Mouse (Mus musculus) frontal cortex, postnatal 36 days (tissue): ENCODE results near the gene Col27a1.

Experiments used
- DNase-seq, 2 experiments: peaks; one replicate each; pipeline ENCODE4 v3.0.0; 2022; ENCODE audit warnings: low spot score in 2 of 2

Col27a1 gene

DNA sequence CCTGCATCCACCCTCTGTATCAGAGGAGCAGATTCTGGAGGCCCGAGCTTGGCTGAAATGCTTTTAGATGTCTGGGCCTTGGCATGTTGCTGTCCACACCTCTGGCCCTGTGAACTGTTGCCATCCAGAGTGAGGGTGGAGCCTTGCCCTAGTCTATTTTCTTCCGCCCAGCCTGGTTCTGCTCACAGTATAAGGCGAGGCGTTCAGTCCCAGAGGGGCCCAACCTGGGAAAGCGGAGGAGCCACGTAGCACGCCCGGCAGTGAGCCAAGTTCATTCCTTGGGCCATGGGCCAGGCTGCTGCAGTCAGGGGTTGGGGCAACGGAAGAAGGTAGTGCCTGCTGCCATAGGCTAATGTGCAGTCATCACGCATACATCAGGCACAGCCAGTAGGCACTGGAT is 46.7 kb downstream of the Col27a1 start:
- DNase-seq, result no peak

DNA sequence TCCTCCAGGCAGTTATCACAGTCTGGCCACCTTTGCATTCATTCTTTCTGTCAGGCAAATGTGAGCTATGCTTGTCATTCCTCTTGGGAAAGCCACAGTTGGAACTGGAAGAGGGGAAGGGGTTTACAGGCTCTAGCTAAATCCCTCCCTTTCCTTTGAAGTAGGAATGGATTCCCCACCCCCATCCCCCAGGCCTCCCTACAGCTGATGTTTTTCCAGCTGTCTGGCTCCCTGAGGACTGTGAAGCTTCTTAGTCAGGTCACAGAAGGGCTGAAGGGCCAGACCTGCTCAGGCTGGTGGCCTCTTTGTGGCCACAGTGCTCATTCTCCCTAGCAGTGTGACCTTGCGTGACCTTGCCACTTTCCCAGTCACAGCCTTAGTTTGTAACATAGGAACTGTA is 49.1 kb downstream of the Col27a1 start:
- no peak for DNase-seq

DNA sequence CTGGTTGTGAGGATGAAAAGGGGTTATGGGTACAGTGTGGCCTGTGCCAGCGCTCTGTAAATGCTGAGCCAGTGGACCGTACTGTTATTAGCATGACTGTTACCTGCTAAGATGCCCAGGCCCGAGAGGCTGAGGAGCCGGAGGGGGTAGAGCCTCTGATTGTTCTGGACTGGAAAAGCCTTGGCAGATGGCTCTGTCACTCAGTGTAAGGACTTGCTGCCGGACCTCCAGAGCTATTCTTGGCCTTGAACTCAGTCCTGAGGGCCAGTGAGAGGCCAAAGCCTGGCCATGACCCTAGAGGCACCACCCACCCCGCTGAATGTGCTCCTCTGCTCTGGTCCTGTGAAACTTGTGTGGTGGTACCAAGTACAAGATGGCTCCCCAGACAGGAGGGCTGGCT is 52.5 kb downstream of the Col27a1 start:
- no peak for DNase-seq

DNA sequence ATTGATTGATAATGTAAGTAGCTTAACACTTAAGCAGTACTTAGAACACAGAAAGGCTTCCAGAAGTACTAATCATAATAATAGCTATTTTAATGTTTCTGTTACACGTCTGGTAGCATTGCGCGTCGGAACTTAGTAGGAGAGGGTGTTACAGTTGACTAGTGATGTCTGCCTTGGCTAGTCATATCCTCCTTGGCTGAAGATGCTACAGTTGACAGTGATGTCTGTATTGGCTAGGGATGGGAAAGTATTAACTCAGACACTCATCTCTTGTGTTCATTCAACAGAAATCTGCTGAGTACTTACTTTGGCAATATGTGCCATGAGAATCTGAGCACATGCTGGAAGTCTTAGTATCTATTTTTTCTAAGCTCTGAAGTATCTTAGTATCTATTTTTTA is 53.3 kb downstream of the Col27a1 start:
- DNase-seq, result no peak

DNA sequence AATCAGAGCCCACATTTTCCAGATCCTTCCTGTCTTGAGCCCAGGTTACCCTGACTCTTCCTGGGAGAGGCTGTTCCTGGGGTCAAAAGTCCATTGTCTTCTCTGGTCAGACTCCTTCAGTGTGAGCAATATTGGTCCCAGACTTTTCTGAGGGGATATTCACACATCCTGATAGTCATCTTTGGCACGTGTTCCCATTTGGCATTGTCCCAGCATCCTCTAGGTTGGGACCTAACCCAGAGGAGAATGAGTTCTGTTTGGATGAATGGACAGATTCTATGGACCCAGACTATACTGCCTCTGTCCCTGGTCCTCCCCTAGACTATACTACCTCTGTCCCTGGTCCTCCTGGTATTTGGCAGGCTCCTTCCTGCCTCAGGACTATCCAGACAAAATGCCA is 53.8 kb downstream of the Col27a1 start:
- DNase-seq, result no peak

DNA sequence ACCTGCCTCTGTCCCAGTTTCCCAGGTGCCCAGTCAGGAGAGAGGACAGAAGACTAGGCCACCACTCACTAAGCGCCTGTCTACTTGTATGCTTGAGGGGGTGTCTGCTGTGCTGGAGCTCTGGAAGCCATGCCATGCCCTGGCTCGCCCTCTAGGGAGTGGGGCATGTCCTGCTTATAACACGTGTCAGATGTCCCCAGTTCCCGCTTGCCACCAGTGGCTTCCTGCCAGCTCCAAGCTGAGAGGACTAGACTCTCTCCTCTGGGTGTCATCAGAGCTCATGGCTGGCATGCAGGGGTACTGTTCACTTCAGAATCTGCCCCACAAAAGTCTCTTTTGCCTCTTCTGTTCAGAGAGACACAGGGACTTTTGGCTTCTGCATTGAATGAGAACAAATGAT is 55.0 kb downstream of the Col27a1 start:
- DNase-seq, result no peak

DNA sequence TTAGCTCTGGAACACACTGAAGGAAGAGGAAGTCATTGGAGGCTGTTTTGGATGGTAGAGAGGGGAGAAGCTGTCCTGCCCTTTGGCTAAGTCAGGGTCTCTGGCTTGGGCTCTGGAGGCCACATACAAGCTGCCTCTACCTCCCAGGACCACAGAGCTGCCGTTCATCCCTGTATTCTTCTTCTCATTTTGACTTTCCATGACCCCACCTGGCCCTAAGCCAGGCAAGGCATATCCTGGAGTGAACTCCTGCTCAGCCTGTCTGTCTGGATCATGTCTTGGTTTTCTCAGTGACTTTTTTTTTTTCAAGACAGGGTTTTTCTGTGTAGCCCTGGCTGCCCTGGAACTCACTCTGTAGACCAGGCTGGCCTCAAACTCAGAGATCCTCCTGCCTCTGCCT is 60.7 kb downstream of the Col27a1 start:
- DNase-seq, result no peak

DNA sequence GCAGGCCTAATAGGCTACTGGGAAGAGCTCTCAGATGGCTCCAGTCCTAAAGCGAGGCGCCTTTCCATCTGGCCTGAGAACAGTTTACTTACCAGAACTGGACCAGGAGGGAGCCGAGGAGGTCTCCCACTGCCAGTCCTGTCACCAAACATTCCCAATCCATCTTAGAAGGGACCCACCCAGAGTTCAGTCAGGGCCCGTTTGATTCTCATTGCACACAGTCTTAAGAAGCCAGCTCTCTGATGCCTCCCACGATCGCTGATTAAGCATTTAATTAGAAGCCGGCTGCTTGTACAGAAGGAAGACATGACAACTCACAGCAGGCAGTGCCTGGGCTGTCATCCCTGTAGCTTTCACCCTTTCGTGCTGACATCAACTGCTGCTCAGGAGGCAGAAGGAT is 61.4 kb downstream of the Col27a1 start:
- DNase-seq, result no peak

DNA sequence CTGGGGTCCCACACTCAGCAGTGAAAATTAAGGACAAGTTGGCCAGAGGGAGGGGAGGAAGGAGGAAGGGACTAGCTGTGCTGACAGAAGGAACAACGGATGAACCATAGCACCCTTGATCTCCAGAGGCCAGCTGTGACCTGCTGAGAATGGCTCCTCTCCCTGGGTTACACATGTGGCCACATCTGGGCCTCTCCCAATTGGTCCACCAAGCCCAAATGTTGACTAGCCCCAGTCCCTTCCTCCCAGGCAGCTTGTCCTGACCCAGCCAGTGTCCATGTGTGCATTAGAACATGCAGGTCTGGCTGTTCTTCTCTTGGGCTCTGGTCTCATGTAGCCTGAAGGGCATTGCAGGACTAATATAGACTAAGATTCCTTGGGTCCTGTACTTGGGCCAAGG is 62.8 kb downstream of the Col27a1 start:
- no peak for DNase-seq

DNA sequence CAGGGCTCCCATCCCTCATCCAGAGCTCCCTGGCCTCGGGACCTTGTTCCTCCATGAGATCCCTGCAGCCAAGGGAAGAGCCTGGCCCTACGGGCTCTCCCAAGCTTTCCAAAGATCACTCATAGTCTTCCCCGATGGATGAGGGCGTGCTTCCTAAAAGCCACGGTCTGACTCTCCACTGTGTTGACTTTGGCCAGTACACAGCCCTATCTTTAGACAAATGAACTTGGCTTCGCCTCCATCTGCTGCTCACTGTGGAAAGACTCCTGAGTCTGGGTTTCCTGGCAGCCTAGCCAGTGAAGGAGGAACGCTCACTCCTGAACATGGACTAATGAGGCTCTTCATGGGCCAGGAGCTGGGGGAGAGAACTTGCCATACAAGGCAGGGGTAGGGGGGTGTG is 65.0 kb downstream of the Col27a1 start:
- no peak for DNase-seq

DNA sequence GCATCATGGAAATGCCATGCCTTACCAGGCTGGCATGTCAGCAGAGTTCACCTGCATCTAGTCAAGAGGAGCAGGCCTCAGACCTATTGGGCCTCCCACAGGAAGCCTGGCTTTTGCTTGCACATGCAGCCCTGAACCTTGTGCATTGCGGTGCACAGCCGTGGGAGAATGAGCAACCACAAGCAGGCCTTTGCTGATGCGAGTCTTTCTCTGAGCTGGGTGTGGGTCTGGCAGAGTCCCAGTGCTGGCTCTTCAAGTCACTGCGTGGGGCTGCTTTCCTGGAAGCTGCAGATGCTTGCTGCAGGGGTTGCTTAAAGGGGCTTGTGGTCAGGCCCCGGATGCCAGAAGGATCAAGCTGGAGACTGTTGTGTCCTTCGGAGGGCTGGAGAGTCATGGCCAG is 67.9 kb downstream of the Col27a1 start:
- no peak for DNase-seq

DNA sequence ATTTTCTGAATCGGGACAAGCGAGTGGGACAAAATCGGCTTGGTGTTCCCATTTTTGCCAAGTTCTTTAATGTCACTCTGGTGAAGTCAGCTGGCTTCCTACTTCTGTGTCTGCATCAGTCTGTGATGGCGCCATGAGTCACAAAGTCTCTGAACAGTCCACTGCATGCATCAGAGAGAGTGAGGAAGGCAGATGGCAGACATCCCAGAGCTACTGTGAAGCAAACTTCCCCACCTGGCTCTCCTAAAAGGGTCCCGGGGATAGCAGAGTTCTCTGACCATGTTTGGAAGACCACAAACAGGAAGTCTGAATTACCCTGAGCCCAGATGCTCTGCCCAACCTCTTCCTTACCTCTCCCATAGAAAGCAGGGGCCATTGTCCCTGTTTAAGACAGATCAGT is 69.5 kb downstream of the Col27a1 start:
- no peak for DNase-seq

DNA sequence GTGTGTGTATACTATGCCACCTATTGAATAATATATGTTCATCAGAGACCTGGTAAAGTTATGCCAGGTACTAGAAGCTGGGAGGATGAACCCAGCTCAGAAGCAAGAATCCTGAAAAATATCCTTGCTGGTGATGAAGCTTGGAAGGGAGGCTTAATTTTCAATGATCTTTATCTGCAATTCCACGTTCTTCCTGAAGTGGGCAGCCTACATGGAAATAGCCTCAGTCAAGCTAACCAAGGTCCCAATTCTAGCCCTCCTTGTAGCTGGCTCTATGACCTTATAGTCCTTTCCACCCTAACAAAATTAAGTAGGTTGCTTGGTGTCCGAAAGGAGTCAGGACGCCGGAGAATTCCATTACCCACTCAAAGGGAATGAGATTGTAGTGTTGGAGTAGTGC is 72.2 kb downstream of the Col27a1 start:
- no peak for DNase-seq

DNA sequence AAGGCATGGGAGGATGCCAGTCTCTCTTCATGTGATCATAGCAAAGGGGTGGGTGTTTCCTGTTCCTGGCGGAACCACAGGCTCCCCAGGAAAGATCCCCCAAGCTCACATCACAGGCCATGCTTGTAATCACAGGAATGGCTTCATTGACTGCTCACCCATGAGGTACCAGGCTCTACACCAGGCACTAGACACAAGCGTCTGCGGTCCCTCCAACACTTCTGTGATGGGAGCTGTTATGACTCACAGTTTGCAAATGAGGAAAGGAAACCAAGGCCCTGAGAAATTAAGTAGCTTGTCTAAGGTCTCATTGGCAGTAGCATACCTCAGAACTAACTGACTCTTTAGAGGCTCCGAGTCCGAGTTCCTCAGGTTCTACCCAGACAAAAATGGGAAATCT is 74.7 kb downstream of the Col27a1 start:
- no peak for DNase-seq

DNA sequence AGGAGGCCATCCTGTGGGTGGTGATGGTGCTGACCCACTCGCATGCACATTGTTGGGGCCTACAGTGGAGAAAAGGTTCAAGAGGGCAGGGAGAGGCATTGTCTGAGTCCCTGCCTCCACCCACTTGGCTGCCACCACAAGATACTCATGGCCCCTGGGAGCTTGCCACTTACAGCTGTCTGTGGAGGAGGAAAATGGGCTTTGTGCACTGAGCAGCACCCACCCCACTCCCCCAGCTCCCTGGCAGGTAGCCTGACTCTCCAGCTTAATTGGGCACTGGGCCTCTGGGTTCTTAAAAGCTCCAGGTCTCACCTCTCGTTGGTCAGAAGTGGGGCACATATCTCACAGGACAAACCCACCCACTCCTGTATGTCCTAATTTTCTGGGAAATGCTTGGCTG is 76.3 kb downstream of the Col27a1 start:
- peak; percentile 38 to 48 for DNase-seq

DNA sequence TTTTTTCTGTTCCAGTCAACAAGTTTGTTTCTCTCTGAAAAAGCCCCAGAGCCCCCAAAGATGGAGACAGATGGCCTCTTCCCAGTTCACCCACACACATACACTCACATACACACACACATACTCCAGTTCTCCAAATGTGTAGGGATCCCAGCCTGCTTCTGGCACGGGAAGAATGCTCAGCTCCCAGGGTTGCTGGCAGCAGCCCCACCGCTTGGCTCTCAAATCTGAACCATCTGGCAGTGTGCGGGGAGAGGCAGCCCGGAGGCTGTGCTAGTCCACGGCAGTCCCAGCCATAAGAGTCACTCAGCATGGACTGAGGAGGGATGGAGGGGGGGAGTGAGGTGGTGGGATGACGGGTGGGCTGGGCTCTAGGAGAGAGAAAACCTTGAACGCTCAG is 77.3 kb downstream of the Col27a1 start:
- peak; percentile 92 to 95 for DNase-seq

DNA sequence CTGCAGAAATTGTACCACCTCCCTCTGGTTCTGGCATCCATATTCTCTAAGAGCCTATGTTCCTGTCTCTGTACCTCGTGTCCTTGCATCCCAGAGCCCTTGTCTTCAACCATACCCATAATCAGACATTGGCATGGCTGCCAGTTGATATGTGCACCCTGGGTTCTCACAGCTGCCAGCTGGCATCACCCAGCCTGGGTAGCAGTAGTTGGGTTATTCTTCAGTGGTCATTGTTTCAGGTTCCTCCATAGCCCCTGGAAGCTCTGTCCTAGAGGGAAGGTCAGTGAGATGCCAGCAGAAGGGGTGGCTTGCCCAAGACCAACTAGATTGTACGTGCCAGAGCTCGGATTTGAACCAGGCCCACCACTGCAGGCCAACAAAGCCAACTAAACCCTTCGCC is 77.9 kb downstream of the Col27a1 start:
- no peak for DNase-seq

DNA sequence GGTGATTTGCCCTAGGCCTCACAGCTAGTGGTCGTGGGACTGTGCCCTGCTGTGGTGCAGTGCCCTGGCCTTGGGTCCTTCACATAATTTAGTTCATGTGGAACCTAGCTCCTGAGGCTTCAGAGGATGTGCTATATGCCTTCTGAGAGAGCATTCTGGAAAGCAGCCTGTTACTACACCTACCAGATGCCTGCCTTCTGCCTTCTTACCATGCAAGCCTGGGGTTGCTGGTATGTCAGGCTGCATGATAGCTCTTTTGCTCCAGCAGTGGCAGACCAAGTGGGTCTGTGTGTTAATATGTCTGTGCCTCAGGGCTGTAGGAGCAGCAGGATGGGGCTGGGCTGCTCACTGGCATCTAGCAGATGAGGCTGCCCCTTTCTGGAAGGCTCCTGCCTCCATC is 81.8 kb downstream of the Col27a1 start:
- no peak for DNase-seq

DNA sequence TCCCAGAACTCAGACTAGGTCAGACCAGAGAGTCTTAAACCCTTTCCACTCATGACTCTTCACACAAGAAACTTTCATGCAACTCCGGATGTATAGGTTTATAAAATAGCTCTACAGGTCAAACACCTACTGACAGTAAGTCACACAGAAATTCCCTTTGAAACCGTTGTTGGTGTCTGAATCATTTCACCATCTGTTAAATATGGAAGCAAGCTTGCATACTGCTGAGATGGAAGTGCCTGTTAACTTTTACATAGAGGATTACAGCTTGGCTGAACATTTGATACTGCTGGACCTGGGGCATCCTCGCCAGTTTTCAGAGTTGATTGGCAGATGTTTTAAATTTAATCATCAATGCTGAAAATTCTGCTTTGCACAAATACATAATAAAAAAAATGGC is 82.5 kb downstream of the Col27a1 start:
- no peak for DNase-seq

DNA sequence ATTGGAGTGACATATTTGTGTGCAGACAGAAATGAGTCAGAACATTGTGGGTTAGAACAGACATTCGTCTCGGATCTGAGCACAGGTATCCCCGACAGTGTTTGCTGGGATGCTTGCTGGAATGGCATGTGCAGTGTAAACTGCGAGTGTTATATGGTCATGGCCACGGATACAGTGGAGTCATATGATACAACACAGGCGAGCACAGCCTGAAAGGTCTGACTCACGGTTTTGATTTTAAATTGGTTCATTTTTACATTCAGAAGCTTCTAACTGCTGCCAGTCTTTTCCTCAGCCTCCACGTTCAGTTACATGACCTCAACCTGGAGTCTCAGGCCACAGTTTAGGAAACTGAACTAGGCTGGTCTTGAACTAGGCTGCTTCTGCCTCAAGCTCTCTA is 83.1 kb downstream of the Col27a1 start:
- DNase-seq, result no peak

DNA sequence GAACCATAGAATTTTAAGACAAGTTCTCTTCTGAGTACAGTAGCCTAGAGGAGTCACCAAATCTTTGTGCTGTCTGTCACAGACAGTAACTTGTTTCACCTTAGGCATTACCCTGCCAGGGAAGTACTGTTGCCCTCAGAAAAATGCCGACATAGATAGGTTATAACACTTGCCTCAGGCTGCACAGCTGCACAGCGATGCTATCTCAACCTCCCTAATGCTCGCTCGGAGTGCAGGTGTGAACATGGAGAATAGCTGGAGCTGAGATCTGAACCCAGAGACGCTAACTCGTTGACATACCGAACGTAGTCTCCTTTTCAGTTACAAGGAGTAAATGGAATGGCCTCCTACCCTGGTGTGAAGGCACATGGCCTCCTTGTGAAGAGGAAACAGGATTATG is 84.4 kb downstream of the Col27a1 start:
- no peak for DNase-seq

DNA sequence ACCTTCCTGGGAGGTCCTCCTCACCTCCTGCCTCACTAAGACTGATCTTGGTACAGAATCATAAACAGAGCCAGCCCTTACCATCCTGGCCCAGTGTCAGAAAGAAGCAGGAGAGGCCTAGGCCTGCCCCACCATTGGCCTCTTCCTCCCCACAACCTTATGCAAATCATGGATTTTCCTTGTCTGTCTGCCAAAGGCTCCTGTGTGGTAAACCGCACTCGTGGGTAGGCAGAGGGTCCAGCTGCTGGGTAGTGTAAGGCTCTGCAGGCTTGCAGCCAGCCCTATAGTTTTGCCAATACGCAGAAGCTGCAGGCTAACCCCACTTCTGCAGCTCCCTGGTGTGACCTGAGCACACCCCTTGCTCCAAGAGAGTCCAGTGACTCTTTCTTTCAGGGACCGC is 88.8 kb downstream of the Col27a1 start:
- no peak for DNase-seq

DNA sequence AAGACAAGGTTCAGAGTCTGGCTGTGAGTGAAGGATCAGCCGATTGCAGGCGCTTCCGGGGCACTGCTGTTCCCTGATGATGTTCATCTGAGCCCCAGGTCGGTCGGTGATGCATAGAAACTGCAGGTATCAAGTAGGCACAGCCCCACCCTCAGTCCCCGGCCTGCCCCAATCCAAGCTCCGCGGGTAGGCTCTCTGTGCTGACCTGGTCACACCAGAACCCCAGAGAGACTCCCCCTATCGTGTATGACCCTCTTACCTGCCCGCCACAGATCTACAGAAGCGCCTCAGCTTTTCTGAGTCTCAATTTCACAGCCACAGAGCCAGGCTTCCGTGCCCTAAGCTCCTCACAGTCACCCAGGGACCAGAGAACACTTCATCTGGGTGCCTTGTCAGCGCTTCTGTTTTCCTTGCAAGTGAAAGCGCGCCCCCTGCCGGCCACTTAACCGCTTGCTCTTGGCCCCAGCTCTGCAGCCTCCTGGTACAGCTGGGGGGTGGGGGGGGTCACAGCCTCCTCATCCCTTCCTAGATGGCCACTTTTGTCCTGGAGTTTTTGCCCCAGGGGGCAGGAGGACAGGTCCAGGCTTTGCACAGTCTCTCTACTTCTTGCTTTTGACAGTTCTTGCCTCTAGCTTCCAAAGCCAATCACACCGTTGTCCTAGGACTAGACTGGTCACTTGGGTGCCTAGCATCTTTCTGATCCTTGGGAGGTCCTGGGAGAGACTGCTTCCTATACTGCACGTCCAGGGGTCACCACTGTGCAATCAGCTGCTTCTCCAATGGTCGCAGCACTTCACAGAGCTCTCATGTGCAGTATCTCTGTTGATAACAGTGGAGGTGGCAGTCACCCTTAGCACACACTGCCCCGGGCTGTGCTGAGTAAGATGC is 93.6 kb downstream of the Col27a1 start:
- peak; percentile 89 to 91 for DNase-seq

DNA sequence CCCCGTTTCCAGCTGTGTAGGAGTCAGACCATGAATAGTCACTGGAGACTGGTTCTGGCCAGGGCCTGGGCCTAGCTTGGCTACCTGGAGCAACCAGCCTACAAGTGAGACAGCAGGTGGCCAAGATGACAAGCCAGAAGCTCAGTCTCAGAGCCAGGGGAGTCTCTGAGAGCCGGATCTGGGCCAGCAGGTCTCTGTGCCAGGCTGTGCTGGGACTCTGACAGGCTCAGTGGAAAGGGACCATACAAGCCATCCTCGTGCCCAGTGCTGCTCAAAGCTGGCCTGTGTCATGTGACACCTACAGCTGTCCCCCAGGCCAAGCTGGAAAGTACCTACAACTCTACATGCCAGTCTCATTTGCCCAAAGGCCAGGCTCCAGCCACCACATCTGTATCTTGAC is 94.5 kb downstream of the Col27a1 start:
- DNase-seq, result no peak
